Mouse (Mus musculus) spleen, adult 2 months (tissue): ENCODE measurements around the gene Mcts1. TPM values are rescaled to one million over a fixed set of nuclear protein-coding genes. Genes with fewer than 3 reads are reported as not detected.
A peak's percentile ranks its signal among the peaks of the same experiment; 100 is the strongest.

Source experiments
- DNase-seq, 2 experiments: peaks; one replicate each; pipeline versions ENCODE4 v3.0.0 to v3.0.0-alpha.2; 2012 to 2021; ENCODE audit warnings: low spot score in 2 of 2, low read depth in 1 of 2
- H3K27ac ChIP-seq: fragments of 200-500 bp; 2 replicates; pipeline ENCODE4 v1.5.1; 2012; ENCODE audit warnings: low read length, inconsistent platforms; ENCODE audit not compliant: insufficient read depth
- H3K27me3 ChIP-seq: fragments of 200-500 bp; 2 replicates; pipeline ENCODE4 v1.6.1; 2012; ENCODE audit warnings: mild to moderate bottlenecking, moderate library complexity, low read length, inconsistent platforms; ENCODE audit not compliant: control insufficient read depth, insufficient read depth
- H3K36me3 ChIP-seq: fragments of 200-500 bp; 2 replicates; pipeline ENCODE4 v1.6.1; 2012; ENCODE audit warnings: mild to moderate bottlenecking, low read length, inconsistent platforms; ENCODE audit not compliant: control insufficient read depth, insufficient read depth
- H3K4me1 ChIP-seq: fragments of 200-500 bp; 2 replicates; pipeline ENCODE4 v1.6.1; 2011; ENCODE audit warnings: inconsistent platforms; ENCODE audit not compliant: control insufficient read depth, insufficient read depth, insufficient read length
- H3K4me3 ChIP-seq: fragments of 200-500 bp; 2 replicates; pipeline ENCODE4 v1.5.1; 2011; ENCODE audit warnings: mild to moderate bottlenecking, inconsistent platforms; ENCODE audit not compliant: insufficient read depth, insufficient read length; ENCODE audit errors: extremely low read depth
- CTCF ChIP-seq: fragments of 200-500 bp; IDR thresholded peaks from 2 replicates; pipeline ENCODE4 v1.5.1; 2011; ENCODE audit warnings: mild to moderate bottlenecking, inconsistent platforms; ENCODE audit not compliant: insufficient read depth, insufficient read length, insufficient replicate concordance; ENCODE audit errors: extremely low read depth
- POLR2A ChIP-seq: fragments of 200-500 bp; IDR thresholded peaks from 2 replicates; pipeline ENCODE4 v1.6.1; 2011; ENCODE audit warnings: low read depth, low read length, inconsistent platforms
- WGBS: fragments of 180-500 bp; shearing (Covaris S2); methylation state at CpG from one replicate; pipeline ENCODE4 v1.1.7; 2018; 5-methylcytosine and 5-hydroxymethylcytosine counted together
- polyA plus RNA-seq: library from polyadenylated mRNA; depleted of rRNA; stranded (reverse); fragments of >200 nt; gene quantifications from 2 replicates; pipeline ENCODE4 v1.2.3, GENCODE M21; 2012; rRNA removed

Mcts1 gene
- 2.2 and 3.4 TPM in 2 replicates for polyA plus RNA-seq

DNA sequence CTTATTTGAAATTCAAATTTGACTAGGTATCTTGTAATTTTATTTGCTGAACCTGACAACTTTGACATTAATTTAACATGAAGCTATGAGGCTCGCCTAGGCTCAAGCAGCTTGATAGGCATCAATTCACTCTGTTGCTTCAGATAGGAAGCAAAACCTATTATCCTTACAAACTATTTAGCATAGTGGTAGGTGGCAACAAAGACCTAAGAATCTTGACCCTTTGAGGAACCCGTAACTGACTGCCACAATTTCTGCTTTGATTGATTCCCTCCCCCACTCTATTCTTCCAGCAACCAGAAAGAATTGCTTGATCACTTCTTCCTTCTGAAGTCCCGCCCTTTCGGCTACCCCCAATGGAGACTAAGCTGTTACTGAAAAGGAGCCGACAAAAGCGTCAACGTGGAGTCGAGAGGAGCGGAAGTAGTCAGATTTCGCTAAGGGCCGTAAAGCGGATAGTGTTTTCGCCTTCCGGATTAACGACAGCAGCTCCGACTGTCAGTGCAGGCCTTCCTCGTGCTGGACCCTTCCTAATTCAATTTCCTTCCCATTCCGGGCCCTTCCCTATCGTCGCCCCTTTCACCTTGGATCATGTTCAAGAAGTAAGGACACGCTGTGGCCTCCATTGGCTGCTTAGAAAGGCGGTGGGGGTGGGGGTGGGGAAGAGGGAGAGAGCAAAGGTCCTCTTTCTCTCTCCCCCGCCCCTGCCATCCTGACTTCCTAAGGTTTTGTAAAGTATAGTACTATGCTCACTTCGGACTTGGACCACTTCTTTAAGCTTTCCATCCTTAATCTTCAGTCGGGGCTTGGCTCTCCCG is at the start of gene Mcts1:
Gene Mcts1, plus strand, starts transcription at position 402 of the 818 bp plus-strand sequence.
- TF ChIP-seq CTCF, result no peak
- TF ChIP-seq POLR2A, result peak; percentile 26; the same call in 1 of the 2 replicates
- no peaks in the 10 kb centered on the region for H3K27me3 ChIP-seq
- H3K4me3 ChIP-seq, result peak within 1 kb of the TSS; percentile 93
- DNase-seq, result peak; percentile 58 to 75
- no peaks in the 10 kb centered on the region for H3K4me1 ChIP-seq
- H3K27ac ChIP-seq, result peak within 1 kb of the TSS; percentile 85
- H3K36me3 ChIP-seq, result no peaks in the 10 kb centered on the region
- 24% methylated on average over 26 of the region's 26 CpGs for WGBS

DNA sequence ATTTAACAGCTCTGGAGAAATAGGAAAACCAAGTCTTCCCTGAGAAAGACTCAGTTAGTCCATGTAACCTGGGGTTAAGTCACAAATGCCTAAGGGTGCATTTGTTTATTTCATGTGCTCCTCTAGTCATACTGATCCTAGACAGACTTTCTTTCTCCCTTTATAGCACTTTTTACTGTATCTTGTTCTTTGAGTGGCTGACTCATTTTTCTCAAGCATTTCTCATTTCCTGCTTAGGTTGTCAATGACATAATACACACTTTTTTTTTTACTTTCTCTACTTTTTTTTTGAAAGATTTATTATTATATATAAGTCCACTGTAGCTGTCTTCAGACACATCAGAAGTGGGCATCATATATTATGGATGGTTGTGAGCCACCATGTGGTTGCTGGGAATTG is 47.1 kb upstream of the Mcts1 start:
- DNase-seq, result no peak

DNA sequence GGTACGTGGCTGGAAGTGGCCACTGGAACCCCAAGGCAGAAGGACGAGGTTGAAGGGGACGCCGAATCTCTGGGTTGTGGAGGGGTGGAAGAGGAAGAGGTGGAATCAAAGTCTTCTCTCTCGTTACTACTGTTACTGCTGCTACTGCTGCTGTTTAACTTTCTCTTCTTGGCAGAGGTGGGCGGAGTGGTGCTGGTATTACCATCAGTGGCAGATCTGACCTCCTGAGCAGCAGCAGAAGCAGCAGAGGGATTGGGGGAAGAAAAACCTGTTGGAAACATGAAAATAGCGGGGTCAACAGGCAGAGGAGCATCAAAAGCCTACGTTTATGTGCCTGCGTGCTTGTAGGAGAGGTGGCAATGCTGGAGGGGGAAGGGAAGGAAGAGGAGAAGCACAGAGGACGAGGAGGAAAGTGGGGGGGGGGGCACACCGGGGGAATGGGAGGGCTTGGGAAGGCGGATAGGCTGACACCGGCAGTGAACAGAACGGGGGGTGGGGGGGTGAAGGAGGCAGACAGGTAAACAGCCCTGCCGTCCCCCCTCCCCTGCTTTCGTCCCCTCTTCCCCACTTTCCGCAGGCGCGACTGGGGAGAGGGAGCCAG is 36.3 kb upstream of the Mcts1 start:
- Histone ChIP-seq H3K27ac (peak overlapping the region; percentile 98), H3K27me3 (no peaks in the 10 kb centered on the region), H3K36me3 (no peaks in the 10 kb centered on the region), H3K4me3 (peak overlapping the region; percentile 80), H3K4me1 (0 out of 2 replicates have a peak, but pooled peaks cover 2% of the 10 kb centered on the region)
- TF ChIP-seq CTCF, result no peak
- no peak for TF ChIP-seq POLR2A
- whole genome bisulfite sequencing, result 24% methylated on average over 14 of the region's 19 CpGs
- peak in 1 of 2 experiments; percentile 4 for DNase-seq

More for the DNA sequence above, 47.1 kb upstream of the Mcts1 start:
- H3K27me3 ChIP-seq, result no peaks in the 10 kb centered on the region
- H3K36me3 ChIP-seq, result no peaks in the 10 kb centered on the region
- TF ChIP-seq POLR2A, result no peak
- no peak for TF ChIP-seq CTCF
- no peak overlapping the region for H3K4me3 ChIP-seq
- no peak overlapping the region for H3K27ac ChIP-seq
- no peaks in the 10 kb centered on the region for H3K4me1 ChIP-seq

DNA sequence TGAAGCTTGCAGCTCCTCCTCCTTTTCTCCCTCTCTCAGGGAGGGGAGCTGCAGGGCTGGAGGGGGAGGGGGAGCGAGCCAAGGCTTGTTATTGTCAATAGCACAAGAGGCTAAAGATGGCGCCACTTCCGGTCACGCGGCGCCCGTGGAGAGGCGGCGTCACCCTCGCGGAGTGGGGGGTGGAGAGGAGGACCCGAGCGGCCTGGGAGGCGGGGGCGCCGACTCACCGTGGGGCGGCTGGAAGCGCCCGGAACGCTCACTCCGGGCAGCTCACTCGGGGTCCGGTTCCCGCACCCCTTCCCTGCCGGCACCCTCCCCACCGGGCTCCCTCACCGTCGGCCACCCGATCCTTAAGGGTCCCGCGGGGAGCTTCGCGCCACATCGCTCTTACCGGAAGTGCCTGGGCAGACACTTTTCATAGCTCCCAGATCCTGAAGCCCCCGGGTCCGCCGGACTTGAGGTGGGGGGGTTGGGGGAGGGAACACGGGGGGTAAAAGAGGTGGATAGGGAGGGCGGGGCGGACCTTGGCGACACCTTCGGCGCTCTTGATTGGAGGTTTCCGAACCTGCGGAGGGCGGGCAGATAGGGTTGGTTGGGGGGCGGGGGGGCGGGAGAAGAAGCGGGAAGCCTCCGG is 35.7 kb upstream of the Mcts1 start:
- H3K4me3 ChIP-seq, result peak overlapping the region; percentile 80
- WGBS, result 30% methylated on average over 52 of the region's 52 CpGs
- no peaks in the 10 kb centered on the region for H3K36me3 ChIP-seq

DNA sequence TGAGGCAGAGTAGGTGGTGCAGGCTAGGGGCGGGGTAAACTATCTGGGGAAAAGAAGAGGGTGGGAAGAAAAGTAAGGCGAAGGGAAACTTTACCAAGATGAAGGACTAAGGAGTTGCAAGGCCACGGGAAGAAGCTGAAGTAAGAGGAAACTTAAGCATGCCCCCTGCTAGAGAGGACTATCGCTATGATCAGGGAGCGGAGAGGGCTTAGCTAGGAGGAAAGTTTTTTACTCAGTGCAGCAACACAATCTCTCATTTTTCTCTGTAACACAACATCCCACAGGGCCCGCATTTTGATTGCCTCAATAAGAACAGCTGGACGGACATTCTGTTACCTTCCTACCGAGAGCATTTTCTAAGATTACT is 35.2 kb upstream of the Mcts1 start:
- H3K36me3 ChIP-seq, result no peaks in the 10 kb centered on the region
- TF ChIP-seq CTCF, result no peak
- no peak for TF ChIP-seq POLR2A
- peak overlapping the region; percentile 43; the same call in 1 of the 2 replicates for H3K27ac ChIP-seq
- no peaks in the 10 kb centered on the region for H3K27me3 ChIP-seq
- H3K4me3 ChIP-seq, result peak overlapping the region; percentile 80
- 16% methylated on average over 8 of the region's 8 CpGs for WGBS
- no peak for DNase-seq
- 0 out of 2 replicates have a peak, but pooled peaks cover 2% of the 10 kb centered on the region for H3K4me1 ChIP-seq

More for the DNA sequence above, 35.7 kb upstream of the Mcts1 start:
- peak; percentile 72 to 82 for DNase-seq
- TF ChIP-seq CTCF (no peak), POLR2A (no peak)
- Histone ChIP-seq H3K27me3 (no peaks in the 10 kb centered on the region), H3K27ac (peak overlapping the region; percentile 98), H3K4me1 (0 out of 2 replicates have a peak, but pooled peaks cover 2% of the 10 kb centered on the region)

GRCm38 (mm10) chrX:38566521-38567205 is 33.7 kb upstream of the Mcts1 start:
- TF ChIP-seq CTCF, result no peak
- H3K4me3 ChIP-seq, result no peak overlapping the region
- no peaks in the 10 kb centered on the region for H3K27me3 ChIP-seq
- DNase-seq, result no peak
- H3K27ac ChIP-seq, result no peak overlapping the region
- 80% methylated on average over 6 of the region's 6 CpGs for WGBS
- 0 out of 2 replicates have a peak, but pooled peaks cover 2% of the 10 kb centered on the region for H3K4me1 ChIP-seq
- H3K36me3 ChIP-seq, result no peaks in the 10 kb centered on the region
